Mouse (Mus musculus) cerebellum, postnatal 25 days (tissue): ENCODE measurements around the gene Col16a1.

ENCODE experiments used
- DNase-seq, 2 experiments: peaks; one replicate each; pipeline ENCODE4 v3.0.0; 2021; ENCODE audit warnings: mixed read lengths in 2 of 2

The Col16a1 gene

DNA sequence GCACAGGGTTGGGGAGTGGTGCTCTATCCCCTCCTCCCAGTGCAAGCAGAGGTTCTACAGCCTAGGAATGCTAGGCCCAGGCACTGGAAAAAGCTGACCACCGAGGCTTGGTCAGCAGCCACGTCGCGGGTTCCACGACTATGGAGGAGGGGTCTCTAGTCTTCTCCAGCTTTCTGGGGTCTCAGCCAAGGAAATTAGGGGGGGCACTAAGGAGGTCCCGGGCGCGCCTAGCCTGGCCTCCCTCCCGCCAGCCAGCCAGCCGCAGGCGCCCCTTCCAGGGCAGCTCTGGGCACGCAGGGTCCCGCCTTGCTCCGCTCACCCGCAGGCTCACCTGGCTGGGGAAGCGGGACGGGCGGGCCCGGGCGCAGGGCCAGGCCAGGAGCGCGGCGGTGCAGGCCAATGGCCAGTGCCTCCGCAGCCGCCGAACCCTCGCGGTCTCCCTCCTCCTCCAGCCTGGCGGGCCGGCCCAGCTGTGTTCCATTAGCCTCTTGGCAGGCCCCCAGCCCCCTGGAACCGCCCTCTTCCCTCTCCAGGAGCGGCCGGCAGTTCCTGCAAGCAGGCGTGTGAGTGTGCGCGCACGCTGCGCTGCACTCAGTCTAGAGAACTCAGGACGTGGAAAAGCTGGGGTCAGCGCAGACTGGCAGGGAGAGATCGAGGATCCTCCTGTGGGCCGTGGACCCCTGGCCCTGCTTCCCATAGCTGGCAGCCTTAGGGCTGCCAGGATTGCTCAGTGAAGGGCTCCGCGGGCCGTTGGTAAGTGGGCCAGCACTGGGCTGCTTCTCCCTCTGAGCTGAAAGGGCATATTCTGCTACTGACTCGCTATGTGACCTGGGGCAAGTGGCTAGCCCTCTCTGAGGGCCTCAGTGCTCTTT, at the start of gene Col16a1:
Gene Col16a1 (plus strand): TSS at position 510 of the 872 bp plus-strand sequence.
- peak; percentile 64 to 77 for DNase-seq

DNA sequence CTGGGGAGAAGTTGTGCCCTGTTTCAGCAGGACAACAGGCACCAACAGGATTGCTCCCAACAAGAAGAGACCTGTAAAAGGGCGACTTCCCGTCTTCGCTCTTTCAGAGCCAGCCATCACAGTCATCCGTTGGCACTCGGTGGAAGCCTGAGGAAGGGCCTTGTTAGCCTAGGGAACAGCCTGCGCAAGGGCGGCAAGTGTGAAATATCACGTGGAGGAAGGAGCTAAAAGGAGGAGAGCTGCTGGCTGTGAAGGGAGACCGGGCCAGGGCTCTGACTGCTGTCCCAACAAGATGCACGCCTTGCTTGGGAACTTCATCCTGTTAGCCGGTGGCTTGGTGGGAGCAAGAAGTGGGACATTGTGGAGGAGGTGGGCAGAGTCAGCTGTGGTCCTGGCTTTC, 49.5 kb upstream of the Col16a1 start:
- peak; percentile 48 to 61 for DNase-seq

DNA sequence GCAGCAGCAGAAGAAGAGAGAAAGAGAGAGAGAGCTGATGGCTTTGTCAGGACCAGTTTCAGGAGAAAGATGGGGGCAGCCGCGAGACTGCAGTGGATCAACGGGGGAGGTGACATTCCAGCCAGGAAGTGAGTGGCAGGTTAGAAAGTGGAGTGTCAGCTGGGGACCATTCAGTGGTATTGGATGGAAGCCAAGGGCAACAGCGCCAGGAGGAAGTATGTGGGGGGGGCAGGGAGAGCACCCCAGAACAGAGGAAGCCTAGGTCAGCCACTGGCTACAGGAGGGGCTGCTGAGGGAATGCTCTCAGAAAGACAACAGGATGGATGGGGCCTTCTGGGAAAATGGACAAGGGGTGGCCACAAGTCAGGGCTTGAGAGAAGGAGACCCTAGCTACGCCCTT, 45.9 kb upstream of the Col16a1 start:
- no peak for DNase-seq

DNA sequence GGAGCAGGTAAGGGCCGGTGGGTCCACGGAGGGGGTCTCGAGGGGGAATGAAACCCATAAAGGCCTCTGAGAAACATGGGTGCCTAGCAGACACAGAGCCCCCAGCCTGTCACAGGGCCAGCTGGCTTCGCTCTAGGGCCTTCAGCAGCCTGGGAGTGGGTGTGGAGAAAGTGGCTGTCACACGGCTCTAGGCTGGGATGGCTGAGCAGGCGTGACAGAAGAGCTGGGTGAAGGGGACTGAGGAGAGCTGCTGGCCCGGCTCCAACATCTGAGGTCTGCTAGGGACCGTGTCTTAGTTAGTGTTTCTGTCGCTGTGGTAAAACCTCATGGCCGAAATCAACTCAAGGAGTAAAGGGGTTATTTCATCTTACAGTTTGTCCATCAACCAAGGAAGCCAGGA, 45.5 kb upstream of the Col16a1 start:
- DNase-seq, result no peak

DNA sequence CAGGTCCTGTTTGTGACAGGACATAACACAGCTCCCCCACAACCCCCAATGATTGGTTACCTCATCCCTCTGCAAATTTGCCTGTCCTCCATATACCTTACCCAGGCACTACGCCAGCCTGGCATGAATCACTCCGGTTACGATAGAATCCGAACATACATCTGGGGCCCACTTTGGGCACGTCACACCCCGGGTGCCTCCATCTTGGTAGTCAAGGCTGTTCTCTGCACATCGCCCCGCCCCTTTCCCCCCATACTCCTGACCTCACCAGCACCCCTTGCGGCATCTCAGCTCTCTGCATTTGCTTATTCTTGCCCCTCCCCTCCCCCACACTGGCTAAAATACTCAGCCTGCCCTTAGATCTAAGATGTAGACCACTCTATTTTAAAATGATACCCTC, 42.0 kb upstream of the Col16a1 start:
- DNase-seq, result peak in 1 of 2 experiments; percentile 49

DNA sequence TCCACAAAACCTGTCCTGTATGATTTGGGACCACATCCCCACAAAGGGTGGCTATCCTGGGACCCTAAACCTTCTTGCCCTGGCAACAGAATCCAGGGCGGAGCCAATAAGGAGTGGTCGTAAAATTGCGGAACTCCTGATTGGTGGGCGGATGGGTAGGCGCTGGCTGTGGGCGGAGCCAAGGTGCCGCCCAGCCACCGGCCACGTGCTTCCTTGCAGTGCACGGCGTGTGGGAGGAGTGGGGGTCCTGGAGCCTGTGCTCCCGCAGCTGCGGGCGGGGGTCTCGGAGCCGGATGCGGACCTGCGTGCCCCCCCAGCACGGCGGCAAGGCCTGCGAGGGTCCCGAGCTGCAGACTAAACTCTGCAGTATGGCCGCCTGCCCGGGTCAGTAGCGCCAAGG, 41.1 kb upstream of the Col16a1 start:
- no peak for DNase-seq

DNA sequence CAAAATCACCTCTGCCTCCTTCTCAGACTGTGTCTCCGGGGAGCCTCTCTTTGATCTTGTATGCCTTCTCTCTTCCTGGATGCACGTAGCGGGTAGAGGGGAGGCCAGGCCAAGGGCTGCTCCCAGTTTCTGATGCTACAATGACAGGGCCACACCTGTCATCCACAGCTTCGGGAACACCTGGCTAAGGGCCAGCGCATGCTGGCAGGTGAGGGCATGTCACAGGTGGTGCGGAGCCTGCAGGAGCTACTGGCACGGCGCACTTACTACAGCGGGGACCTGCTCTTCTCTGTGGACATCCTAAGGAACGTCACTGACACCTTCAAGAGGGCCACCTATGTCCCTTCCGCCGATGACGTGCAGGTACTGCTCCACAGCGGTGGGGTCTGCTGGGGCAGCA, 38.6 kb upstream of the Col16a1 start:
- peak; percentile 65 to 80 for DNase-seq

DNA sequence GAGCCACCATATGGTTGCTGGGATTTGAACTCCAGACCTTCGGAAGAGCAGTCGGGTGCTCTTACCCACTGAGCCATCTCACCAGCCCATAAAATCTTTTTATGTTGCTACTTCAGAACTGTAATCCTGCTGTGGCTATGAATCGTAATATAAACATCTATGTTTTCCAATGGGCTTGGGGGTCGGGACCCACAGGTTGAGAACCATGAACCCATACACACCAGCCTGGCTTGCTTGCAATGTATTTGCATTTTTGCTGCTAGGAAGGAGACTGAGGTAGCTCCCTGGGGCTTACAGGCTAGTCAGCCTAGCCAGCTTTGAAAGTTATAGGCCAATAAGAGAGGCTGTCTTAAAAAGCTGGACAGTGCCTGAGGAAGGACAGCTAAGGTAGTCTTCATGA, 36.9 kb upstream of the Col16a1 start:
- no peak for DNase-seq

DNA sequence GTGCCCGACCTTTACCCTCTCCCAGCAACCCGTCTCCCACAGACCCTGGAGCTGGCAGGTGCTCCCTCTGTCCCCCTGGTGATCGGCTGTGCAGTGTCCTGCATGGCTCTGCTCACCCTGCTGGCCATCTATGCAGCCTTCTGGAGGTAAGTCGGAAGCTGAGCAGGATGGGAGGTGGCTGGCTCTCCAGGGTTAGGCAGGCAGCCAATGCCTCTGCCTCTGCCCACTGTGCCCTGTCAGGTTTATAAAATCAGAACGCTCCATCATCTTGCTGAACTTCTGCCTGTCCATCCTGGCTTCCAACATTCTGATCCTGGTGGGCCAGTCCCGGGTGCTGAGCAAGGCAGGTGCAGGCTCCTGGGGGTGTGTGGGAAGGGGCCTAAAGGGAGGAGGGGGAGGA, 35.4 kb upstream of the Col16a1 start:
- peak in 1 of 2 experiments; percentile 68 for DNase-seq

DNA sequence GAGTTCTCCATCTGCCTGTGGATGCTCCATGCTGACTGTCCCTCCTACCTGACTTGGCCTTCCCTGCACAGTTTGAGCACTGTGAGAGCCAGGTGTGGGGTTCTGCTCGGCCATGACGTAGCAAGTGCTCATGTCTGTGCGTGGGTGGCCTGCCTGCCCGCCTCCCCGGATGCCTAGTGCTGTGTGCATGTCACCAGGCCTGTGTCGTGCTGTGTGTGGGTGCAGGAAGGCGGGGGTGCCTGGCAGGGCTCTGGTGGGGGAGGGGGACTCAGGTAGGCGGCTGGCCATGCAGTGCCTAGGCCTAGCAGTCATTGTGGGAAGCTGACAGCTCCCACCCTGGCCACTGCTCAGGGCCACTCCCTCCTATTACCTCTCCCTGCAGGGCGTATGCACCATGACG, 34.5 kb upstream of the Col16a1 start:
- DNase-seq, result no peak

DNA sequence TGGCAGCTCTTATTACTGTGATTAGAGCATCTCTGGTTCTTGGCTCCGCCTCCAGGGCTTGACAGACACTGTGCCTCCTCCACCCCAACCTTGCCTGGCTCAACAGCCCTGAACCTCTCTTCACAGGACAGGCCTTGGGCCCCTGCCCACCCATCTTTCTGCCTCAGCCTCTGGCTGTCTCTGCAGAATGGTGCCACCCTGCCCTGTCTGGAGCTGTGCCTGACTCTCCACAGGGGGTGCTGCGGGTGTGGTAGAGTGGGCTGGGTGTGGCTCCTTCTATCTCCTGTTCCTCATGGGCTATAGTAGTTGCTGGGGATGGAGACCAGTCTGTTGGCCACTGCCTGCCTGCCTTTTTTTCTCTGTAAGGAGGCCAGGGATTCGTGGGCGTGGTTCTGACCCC, 31.6 kb upstream of the Col16a1 start:
- peak in 1 of 2 experiments; percentile 53 for DNase-seq

DNA sequence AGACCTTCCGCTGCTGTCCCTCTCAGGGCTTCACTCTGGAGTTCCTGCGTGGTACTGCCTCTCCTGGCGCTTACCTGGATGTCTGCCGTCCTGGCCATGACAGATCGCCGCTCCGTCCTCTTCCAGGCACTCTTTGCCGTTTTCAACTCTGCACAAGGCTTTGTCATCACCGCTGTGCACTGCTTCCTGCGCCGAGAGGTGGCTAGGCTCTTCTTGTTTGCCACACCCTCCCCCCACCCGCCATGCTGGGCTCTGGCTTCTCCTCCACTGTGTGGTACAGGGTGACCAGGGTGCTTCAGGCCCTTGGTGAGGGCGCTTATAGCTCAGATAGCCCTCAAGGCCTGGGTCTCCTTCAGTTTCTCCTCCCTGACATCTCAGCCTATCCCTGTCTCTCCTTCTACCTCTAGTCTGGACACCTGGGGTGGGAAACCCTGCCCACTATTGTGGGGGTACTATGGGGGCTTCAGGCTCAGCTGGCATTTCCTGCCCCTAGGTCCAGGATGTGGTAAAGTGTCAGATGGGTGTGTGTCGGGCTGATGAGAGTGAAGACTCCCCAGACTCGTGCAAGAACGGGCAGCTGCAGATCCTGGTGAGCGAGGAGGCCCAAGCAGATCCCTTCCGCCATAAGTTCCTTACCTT, 30.5 kb upstream of the Col16a1 start:
- no peak for DNase-seq

DNA sequence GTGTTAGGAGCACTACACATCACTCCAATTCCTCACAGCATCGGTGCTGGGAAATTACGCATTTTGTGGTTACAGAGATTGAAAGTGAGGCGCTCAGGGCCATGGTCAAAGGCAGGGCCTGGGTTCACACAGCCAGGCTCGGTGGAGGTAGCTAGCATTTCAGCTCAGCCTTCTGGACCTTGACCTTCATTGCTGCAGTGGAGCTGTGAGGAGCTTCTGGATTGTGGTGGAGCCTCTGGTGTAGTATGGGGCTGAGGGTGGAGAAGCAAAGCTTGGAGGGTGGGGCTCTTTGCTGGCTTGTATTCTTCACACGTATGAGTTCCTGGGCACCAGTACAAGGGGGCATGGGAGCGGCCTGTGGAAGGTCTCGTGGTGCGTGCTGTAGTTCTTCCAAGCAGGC, 24.7 kb upstream of the Col16a1 start:
- DNase-seq, result no peak

DNA sequence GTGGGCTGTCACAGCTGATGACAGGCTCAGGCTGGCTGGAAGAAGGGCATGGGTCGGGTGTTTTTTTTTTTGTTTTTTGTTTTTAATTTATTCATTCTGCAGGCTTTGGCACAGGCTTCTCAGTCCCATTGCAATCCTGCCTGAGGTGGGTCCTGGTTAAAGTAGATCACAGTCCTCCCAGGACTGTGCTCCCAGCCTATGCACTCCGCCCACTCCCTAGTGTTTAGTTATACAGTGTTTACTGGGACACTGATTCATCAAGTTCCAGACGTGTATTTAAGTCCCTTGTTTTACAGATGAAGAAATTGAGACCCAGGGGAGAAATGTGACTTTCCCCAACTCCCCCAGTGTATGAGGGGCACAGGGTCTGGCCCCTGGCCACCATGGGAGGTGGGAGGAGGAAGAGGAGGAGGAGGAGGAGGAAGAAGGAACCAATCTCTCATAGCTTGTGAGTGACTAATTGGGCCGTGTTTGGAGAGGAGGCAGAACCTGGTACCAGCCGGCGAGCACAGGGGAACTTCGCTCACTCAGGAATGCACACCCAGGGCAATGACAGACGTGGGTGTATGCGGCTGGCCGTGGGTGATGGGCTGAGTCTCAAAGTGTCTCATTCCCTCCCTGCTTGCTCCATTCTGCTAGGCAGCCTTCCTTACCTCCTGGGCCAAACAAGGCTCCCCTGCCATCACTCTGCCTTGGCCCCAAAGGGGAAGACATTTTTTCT, 24.0 kb upstream of the Col16a1 start:
- no peak for DNase-seq

DNA sequence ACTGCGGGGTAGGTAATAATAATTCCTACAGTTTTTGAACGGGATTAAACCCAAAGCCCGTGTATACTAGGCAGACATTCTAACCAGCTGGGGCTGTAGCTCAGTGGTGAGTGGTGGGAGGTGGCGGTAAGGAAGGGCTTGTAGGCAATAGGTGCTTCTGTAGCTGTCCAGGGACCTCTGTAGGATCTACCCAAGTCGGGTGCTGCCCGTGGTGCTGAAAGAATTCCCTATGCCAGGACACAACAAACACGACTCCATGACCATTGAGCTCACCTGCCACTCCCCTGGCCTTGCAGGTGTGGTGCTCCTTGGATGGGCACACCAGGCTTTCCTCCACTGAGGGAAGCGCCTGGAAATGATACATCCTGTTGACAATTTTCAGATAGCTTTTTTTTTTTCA, 22.1 kb upstream of the Col16a1 start:
- no peak for DNase-seq

DNA sequence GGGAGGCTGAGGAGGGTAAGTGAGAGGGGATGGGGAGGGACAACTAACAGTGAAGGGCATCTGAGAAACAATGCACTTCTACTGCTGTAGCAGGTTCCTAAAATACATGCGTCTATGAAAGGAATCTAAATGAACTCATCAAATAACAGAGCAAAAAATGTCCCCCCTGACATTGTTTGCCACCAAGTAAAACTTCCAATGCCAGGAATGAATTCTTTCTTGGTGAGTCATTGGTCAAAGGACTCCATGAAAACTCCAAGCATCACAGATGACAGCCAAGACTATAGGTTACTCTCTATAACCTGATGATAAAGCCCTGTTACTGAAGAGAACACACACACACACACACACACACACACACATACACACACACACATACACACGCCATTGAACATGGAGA, 16.5 kb upstream of the Col16a1 start:
- DNase-seq, result no peak

DNA sequence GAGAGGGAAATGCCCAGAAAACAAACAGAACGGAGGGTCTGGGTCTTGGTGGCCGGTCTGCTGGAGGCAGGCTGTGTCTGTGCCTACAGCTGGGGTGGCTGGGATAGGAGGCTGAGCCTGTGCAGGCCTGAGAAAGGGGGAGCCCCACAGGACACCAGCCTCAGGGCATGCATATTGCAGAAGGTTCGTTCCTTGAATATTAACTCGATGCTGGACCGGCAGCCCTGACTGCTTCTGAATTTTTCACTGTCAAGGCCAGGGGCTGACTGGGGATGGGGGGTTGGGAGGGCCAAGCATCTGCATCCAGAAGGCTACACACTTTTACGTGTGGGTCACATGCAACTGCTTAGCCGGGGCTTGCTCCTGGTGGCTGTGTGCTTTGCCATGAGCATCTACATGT, 14.1 kb upstream of the Col16a1 start:
- DNase-seq, result no peak

DNA sequence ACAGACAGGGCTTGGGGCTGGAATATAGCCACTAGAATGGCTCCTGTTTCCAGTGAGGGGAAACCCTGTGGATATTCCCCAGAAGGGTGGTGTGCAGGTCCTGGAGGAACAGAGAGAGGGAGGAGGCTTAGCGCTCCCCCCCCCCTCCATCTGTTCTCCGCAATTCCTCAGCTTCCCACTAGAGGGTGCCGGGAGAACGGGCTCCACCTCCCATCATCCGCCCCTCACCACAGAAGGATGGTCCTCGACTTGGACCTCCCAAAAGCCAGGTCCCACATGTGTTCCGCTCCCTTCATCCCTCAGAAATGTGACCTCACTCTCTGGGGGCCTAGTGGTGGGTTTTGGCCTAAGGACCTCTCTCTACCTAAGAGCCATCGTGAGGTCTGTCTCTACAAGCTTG, 11.5 kb upstream of the Col16a1 start:
- DNase-seq, result peak; percentile 78 to 81

DNA sequence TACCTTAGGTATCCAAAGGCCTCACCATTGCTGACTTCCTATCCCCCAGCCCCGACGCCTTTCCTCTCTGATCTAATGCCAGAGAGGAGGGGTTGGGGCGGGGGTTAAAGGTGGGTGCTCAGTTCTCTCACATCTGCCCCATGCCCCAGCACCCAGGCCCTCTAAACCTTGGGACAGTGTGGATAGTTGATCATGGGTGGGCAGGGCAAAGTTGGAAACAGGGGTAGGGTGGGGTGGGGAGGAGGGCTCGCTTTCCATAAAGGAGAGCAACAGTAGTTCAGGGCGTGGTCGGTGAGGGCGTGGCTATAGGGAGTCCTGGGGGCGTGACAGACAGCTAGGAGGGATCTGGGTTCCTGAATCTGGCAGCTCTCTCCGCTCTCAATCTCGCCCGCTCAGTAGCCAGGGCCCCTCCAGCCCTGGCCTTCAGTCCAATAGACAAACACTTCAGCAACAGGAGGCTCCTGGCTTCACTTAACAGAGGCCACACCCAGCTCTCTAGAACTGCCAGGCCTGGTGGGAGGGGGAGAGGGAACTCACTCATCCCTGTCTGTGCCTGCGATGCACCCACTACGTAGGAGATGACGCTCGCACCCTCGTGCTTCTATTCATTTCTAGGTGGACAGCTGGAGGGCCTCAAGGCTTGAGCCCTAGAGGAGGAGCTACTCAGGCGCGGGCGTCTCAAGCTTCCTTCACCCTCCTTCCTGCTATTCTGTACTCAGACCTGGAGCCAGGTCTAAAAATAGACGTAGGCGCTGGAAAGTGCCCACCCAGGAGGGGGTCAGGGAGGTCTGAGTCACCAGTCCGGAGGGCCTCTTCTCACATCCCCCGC, 10.9 kb upstream of the Col16a1 start:
- DNase-seq, result peak; percentile 69 to 75

DNA sequence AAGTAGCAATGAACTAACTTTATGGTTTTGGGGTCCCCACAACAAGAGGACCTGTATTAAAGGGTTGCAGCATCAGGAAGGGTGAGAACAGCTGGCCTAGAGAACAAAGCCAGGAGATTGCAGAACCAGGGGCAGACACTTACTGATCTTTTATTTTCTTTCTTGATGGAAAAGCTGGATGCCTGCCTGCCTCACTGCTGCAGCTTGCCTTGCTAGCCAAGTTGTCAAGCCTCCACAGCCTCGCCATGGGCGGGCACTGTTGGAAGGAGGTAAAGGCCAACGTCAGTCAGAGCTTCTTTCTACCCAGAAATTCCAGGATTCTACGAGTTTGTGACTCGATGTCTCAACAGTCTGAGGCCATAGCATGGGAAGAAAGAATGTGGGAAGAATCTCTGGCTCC, 8.3 kb upstream of the Col16a1 start:
- DNase-seq, result no peak

DNA sequence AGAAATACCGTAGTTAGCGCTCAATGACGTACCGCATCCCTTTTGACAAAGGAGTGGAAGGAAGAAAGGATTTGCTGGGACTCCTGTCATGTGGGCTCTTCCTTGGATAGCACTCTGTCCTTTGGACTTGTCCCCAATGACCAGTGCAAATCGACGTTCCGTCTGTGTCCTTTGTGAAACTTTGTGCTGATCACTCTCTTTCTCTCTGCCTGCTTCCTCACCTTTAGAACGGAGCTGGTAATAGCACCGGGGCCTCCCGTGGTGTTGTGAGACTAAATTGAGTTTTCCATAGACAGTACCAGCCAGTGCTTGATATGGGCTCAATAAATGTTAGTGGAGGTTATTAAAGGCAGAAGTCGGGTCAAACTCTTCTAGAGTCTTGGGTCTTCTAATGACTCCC, 6.6 kb upstream of the Col16a1 start:
- no peak for DNase-seq

DNA sequence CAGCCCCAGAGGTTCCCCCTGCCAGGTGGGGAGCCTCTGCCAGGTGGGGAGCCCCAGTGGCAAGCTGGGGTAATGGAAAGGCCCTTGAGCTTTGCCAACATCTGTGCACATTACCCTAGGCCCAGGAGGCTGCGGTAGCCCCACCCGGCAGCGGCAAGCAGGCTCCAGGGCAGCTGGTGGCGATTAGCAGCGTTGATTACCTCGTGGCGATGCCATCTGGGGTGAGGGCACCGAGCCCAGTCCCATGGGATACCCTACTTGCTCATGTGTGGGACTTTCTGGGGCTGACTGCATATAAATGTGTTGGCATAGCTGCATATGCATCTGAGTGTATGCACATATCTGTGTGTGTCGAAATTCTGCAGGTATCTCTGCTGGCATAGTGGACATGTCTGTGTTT, 3.4 kb upstream of the Col16a1 start:
- peak; percentile 48 to 69 for DNase-seq

DNA sequence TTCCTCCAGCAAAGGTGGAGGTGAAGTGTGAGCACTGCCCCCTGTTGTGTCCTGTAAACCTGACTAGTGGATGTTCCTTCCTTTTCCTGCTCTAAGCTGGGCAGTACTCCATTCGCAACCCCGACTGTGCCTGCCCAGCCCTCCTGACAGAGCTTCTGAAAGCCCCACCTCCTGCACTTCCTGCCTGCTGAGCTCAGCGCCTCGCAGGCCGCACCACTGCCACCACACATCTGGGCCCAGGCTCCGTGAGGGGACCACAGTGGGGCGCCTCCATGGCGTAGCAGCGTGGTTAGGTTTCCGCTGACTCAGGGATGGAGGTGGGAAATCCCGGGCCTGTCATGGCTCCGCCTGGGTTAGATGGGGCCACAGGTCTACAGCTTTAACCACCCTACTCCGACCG, 2.0 kb upstream of the Col16a1 start:
- DNase-seq, result no peak
